Mouse (Mus musculus): ENCODE results near the gene Fkbp5.

DNA sequence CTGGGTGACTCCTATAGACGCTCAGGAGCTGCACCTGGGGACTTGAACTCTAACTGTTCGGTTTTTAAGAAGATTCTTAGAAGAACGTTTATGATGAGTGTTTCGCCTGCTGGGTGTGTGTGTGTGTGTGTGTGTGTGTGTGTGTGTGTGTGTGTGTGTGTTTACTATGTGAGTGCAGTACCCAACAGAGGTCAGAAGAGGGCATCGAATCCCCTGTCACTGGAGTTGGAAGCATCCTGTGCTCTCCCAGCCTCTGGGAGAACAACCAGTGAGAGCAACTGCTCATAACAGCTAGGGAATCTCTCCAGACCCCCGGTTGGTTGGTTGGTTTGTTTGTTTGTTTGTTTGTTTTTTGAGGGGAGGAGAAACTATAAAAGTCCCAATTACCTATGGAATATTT is 30.6 kb downstream of the Fkbp5 start:
- TF ChIP-seq CTCF (IDR thresholded peaks at IDR 0.05; ENCODE audit: extremely low read depth, insufficient read depth, insufficient read length, insufficient replicate concordance): no peak
- TF ChIP-seq POLR2A (IDR thresholded peaks at IDR 0.05; ENCODE audit: low read depth, low read length): no peak

All from spleen, adult 2 months (tissue).